Mouse (Mus musculus) cerebellum, postnatal 36 days (tissue): ENCODE results near the gene 2310057J18Rik.
"Not testable (repeated sequence)": the region's sequence is repeated elsewhere in the genome, so short reads cannot be mapped to it uniquely, and the experiment has no call there.

Source experiments
- DNase-seq, 2 experiments: peaks; one replicate each; pipeline ENCODE4 v3.0.0; 2021 to 2022; ENCODE audit warnings: mixed read lengths in 2 of 2

Gene 2310057J18Rik

GRCm38 (mm10) chr10:28986203-28986602 is at the start of gene 2310057J18Rik:
TSS of gene 2310057J18Rik (minus strand) at chr10:28986303.
- DNase-seq: no peak

GRCm38 (mm10) chr10:29029960-29030359 is 43.9 kb upstream of the 2310057J18Rik start:
- DNase-seq: not testable (repeated sequence)

GRCm38 (mm10) chr10:29019496-29020270 is 33.6 kb upstream of the 2310057J18Rik start:
- no peak for DNase-seq

- DNase-seq: no peak
Measured at GRCm38 (mm10) chr10:28997776-28998175, 11.7 kb upstream of the 2310057J18Rik start.

- no peak for DNase-seq
Measured at GRCm38 (mm10) chr10:28988990-28989389, 2.9 kb upstream of the 2310057J18Rik start.

GRCm38 (mm10) chr10:28968189-28968588 is 17.9 kb downstream of the 2310057J18Rik start:
- DNase-seq: no peak

GRCm38 (mm10) chr10:28955138-28955537 is 31.0 kb downstream of the 2310057J18Rik start:
- DNase-seq: peak; percentile 54 to 62

GRCm38 (mm10) chr10:28954515-28954914 is 31.6 kb downstream of the 2310057J18Rik start:
- no peak for DNase-seq
